Mouse (Mus musculus): Measurements from ENCODE around the gene Cenpf. TPM values are rescaled to one million over a fixed set of nuclear protein-coding genes. Genes with fewer than 3 reads are reported as not detected.
A peak's percentile ranks its signal among the peaks of the same experiment; 100 is the strongest.

Gene Cenpf
- polyA plus RNA-seq, 1 experiment from 2014 or later, result 89.3 TPM

DNA sequence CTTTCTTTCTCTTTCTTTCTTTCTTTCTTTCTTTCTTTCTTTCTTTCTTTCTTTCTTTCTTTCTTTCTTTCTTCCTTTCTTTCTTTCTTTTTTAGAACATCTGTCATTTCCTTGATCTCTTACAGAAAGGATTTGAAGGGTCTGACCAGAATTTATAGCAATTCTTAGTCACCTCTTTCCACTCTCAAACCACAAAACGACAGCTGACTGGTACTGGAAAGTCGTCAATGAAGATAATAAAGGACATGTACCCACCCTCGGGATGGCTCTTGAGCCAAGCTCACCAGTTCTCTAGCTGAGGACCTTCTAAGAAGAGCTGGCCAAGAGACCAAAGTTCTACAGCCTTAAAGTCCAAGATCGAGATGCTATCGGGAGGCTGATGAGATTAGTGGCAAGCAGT, 30.7 kb upstream of the Cenpf start:
- Histone ChIP-seq H3K36me3 (ENCODE audit: control insufficient read depth, insufficient read depth, low read length) (no peaks in the 10 kb centered on the region), H3K9me3 (ENCODE audit: control insufficient read depth, low read depth, low read length) (no peaks in the 10 kb centered on the region), H3K4me1 (ENCODE audit: control insufficient read depth, insufficient read depth, low read length) (0 out of 2 replicates have a peak, but pooled peaks cover 3% of the 10 kb centered on the region), H3K9ac (replicated peaks; ENCODE audit: low read depth, low read length) (no peak overlapping the region), H3K27me3 (ENCODE audit: control insufficient read depth, insufficient read depth, low read length) (no peaks in the 10 kb centered on the region), H3K4me3 (ENCODE audit: low read depth, low read length) (no peak overlapping the region), H3K27ac (ENCODE audit: low read length) (no peak overlapping the region), H3K4me2 (replicated peaks; ENCODE audit: low read depth, low read length) (no peak overlapping the region)
- WGBS, result 81% methylated on average over 5 of the region's 5 CpGs
- no peak for ATAC-seq (ENCODE audit: insufficient number of reproducible peaks, insufficient read depth, low FRiP score, low read depth)

DNA sequence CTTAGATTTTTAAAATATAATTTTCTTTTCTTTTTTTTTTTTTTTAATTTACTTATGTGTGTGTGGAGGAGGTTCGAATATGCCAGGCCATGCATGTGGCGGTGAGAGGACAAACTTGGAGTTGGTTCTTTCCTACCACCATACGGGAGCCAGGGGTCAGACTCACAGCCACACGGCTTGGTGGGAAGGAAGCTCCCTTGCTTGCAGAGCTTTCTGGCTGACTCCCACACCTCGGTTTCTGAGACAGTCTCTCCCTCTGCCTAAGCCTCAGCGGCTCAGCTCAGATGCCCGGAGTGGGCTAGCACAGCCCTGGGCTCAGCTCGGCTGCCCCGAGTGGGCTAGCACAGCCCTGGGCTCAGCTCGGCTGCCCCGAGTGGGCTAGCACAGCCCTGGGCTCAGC, 29.7 kb upstream of the Cenpf start:
- no peak overlapping the region for H3K4me3 ChIP-seq (ENCODE audit: low read depth, low read length)
- ATAC-seq (ENCODE audit: insufficient number of reproducible peaks, insufficient read depth, low FRiP score, low read depth), result no peak
- no peaks in the 10 kb centered on the region for H3K27me3 ChIP-seq (ENCODE audit: control insufficient read depth, insufficient read depth, low read length)
- WGBS, result 89% methylated on average over 11 of the region's 11 CpGs
- no peak overlapping the region for H3K27ac ChIP-seq (ENCODE audit: low read length)
- H3K9ac ChIP-seq (replicated peaks; ENCODE audit: low read depth, low read length), result no peak overlapping the region
- H3K4me1 ChIP-seq (ENCODE audit: control insufficient read depth, insufficient read depth, low read length), result 0 out of 2 replicates have a peak, but pooled peaks cover 3% of the 10 kb centered on the region
- H3K4me2 ChIP-seq (replicated peaks; ENCODE audit: low read depth, low read length), result no peak overlapping the region
- no peaks in the 10 kb centered on the region for H3K9me3 ChIP-seq (ENCODE audit: control insufficient read depth, low read depth, low read length)
- H3K36me3 ChIP-seq (ENCODE audit: control insufficient read depth, insufficient read depth, low read length), result no peaks in the 10 kb centered on the region

DNA sequence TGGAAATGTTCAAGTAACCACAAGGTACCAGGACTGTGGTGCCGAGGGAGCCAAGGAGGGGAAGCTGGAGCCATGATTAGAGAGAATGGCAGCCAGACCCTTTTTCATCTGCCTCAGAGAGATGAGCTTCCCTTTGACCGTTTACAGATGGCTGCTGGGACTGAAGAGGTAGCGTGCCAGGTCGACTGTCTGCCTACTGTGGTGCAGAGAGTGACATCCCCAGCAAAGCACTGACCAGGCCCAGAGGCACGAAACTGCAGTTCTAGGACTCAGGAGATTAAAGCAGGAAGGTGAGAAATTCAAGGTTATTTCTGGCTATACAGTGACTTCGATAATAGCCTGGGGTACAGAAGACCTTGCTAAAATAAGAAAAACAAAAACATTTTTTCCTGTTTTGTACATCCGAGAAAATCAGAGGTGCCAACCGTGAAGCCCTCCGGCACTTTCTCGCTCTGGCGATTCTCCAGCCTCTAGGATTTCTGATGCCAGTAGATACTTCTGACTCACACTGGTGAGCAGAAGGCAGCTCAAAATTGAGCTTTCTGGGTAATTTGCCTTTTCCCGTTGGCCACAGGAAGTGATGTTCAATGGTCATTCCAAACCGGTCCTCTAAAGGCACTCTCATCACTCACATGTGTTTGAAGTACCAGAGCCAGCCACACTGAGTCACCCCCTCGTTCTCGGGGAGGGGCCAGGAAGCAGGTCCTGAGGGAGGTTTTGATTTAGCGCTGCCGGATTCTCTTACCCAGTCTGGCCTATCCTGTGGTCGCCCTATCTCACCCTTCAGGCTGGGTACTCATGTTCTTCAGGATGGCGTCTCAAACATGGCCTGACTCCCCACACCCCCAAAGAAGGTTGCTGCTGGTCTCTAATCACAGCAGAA, 28.3 kb upstream of the Cenpf start:
- Histone ChIP-seq H3K4me1 (ENCODE audit: control insufficient read depth, insufficient read depth, low read length) (0 out of 2 replicates have a peak, but pooled peaks cover 3% of the 10 kb centered on the region), H3K27me3 (ENCODE audit: control insufficient read depth, insufficient read depth, low read length) (no peaks in the 10 kb centered on the region), H3K36me3 (ENCODE audit: control insufficient read depth, insufficient read depth, low read length) (no peaks in the 10 kb centered on the region), H3K4me3 (ENCODE audit: low read depth, low read length) (no peak overlapping the region), H3K4me2 (replicated peaks; ENCODE audit: low read depth, low read length) (no peak overlapping the region), H3K9me3 (ENCODE audit: control insufficient read depth, low read depth, low read length) (no peaks in the 10 kb centered on the region), H3K9ac (replicated peaks; ENCODE audit: low read depth, low read length) (no peak overlapping the region), H3K27ac (ENCODE audit: low read length) (no peak overlapping the region)
- WGBS, result 57% methylated on average over 19 of the region's 19 CpGs
- no peak for ATAC-seq (ENCODE audit: insufficient number of reproducible peaks, insufficient read depth, low FRiP score, low read depth)

DNA sequence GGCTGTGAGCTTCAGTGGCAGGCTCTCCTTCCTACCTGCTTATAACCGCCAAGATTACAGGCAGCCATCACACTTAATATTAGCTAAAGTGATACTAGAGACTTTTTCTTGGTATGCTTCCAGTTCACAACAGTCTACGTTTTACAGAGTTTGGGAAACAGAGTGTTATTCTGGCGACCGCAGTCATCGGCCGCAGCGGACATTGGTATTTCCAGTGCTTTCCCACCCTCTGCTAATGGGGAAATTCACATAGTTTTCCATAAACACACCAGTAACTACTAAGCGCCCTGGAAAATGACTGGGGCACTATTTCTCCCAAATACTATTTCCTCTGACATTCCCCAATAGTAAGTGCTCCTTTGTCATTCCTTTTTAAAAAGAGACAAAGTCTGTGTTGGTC, 21.1 kb upstream of the Cenpf start:
- Histone ChIP-seq H3K27ac (ENCODE audit: low read length) (no peak overlapping the region; the same call in 1 of the 2 replicates), H3K4me1 (ENCODE audit: control insufficient read depth, insufficient read depth, low read length) (no peaks in the 10 kb centered on the region), H3K9me3 (ENCODE audit: control insufficient read depth, low read depth, low read length) (no peaks in the 10 kb centered on the region), H3K9ac (replicated peaks; ENCODE audit: low read depth, low read length) (no peak overlapping the region), H3K36me3 (ENCODE audit: control insufficient read depth, insufficient read depth, low read length) (no peaks in the 10 kb centered on the region), H3K27me3 (ENCODE audit: control insufficient read depth, insufficient read depth, low read length) (no peaks in the 10 kb centered on the region), H3K4me2 (replicated peaks; ENCODE audit: low read depth, low read length) (no peak overlapping the region), H3K4me3 (ENCODE audit: low read depth, low read length) (no peak overlapping the region)
- WGBS, result 63% methylated on average over 8 of the region's 8 CpGs
- ATAC-seq (ENCODE audit: insufficient number of reproducible peaks, insufficient read depth, low FRiP score, low read depth), result no peak

DNA sequence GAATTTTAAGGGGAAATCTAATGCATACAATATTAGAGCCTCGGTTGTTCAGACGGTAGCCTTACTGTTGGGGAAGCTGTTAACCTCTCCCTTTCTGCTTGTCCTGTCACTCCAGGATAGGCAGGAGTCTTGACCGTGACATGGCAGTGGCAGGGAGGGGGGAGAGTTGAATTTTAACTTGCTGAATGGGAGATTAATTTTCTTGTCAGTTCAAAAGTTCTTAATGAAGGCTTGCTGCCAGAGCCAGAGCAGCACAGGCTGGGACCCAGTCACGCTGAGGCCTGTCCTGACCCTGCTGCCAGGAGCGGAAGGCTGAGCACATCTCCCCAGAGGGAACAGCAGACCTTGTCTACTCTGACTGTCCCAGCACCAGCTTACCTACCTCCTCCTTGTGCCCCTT, 19.5 kb upstream of the Cenpf start:
- 0 out of 2 replicates have a peak, but pooled peaks have one; percentile 42 for ATAC-seq (ENCODE audit: insufficient number of reproducible peaks, insufficient read depth, low FRiP score, low read depth)
- no peak overlapping the region for H3K9ac ChIP-seq (replicated peaks; ENCODE audit: low read depth, low read length)
- no peak overlapping the region for H3K4me2 ChIP-seq (replicated peaks; ENCODE audit: low read depth, low read length)
- H3K27me3 ChIP-seq (ENCODE audit: control insufficient read depth, insufficient read depth, low read length), result no peaks in the 10 kb centered on the region
- H3K27ac ChIP-seq (ENCODE audit: low read length), result peak overlapping the region; percentile 55; the same call in 1 of the 2 replicates
- WGBS, result 24% methylated on average over 5 of the region's 5 CpGs
- no peaks in the 10 kb centered on the region for H3K36me3 ChIP-seq (ENCODE audit: control insufficient read depth, insufficient read depth, low read length)
- no peaks in the 10 kb centered on the region for H3K4me1 ChIP-seq (ENCODE audit: control insufficient read depth, insufficient read depth, low read length)
- H3K9me3 ChIP-seq (ENCODE audit: control insufficient read depth, low read depth, low read length), result no peaks in the 10 kb centered on the region
- H3K4me3 ChIP-seq (ENCODE audit: low read depth, low read length), result no peak overlapping the region

DNA sequence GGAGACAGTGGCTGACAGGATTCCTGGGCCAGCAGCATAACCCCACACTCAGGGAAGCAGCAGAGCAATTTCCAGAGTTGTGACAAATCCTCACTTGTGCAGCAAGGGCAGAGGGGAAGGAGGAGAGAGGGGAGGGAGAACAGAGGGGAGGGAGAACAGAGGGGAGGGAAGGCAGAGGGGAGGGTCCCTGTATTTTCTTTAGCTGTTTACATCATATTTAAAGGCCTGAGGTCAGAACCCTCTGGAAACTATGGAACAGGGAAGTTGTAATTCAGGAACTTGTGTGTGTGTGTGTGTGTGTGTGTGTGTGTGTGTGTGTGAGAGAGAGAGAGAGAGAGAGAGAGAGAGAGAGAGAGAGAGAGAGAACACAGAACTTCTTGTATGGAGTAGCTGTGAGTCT, 19.1 kb upstream of the Cenpf start:
- no peak for ATAC-seq (ENCODE audit: insufficient number of reproducible peaks, insufficient read depth, low FRiP score, low read depth)
- H3K4me3 ChIP-seq (ENCODE audit: low read depth, low read length), result no peak overlapping the region
- H3K4me1 ChIP-seq (ENCODE audit: control insufficient read depth, insufficient read depth, low read length), result no peaks in the 10 kb centered on the region
- peak overlapping the region; percentile 58; the same call in 1 of the 2 replicates for H3K27ac ChIP-seq (ENCODE audit: low read length)
- H3K9ac ChIP-seq (replicated peaks; ENCODE audit: low read depth, low read length), result no peak overlapping the region
- H3K4me2 ChIP-seq (replicated peaks; ENCODE audit: low read depth, low read length), result no peak overlapping the region
- no peaks in the 10 kb centered on the region for H3K27me3 ChIP-seq (ENCODE audit: control insufficient read depth, insufficient read depth, low read length)
- H3K9me3 ChIP-seq (ENCODE audit: control insufficient read depth, low read depth, low read length), result no peaks in the 10 kb centered on the region
- no peaks in the 10 kb centered on the region for H3K36me3 ChIP-seq (ENCODE audit: control insufficient read depth, insufficient read depth, low read length)

DNA sequence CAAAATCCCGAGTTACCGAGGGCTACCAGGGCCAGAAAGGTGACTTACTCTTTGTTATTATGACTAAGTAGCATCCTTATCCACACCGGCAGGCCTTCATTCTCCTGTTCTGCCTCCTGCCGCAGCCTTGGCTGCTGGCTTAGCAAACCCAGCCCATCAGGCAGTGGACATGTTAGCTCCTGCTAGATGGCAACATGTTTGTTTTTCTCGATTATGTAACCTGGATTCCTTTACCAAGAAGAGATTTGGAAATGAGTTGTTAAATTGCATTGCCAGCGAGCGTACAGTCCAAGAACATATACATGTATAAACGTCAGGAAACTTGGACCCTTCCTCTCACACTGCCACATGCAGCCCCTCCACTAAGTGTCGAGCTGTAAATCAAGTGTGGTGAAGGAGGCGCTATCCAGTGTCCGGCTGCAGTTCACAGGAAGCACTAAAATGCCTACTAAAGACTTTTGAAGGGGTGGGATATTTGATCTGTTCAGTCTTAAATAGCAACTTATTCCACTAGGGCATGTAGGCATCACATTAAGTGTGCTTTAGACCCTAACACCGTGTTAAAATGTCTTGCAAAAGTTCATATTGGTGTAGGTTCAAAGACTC, 18.3 kb upstream of the Cenpf start:
- Histone ChIP-seq H3K36me3 (ENCODE audit: control insufficient read depth, insufficient read depth, low read length) (no peaks in the 10 kb centered on the region), H3K4me1 (ENCODE audit: control insufficient read depth, insufficient read depth, low read length) (no peaks in the 10 kb centered on the region), H3K9me3 (ENCODE audit: control insufficient read depth, low read depth, low read length) (no peaks in the 10 kb centered on the region), H3K4me2 (replicated peaks; ENCODE audit: low read depth, low read length) (no peak overlapping the region), H3K27me3 (ENCODE audit: control insufficient read depth, insufficient read depth, low read length) (no peaks in the 10 kb centered on the region), H3K4me3 (ENCODE audit: low read depth, low read length) (no peak overlapping the region), H3K9ac (replicated peaks; ENCODE audit: low read depth, low read length) (no peak overlapping the region), H3K27ac (ENCODE audit: low read length) (no peak overlapping the region; the same call in 1 of the 2 replicates)
- ATAC-seq (ENCODE audit: insufficient number of reproducible peaks, insufficient read depth, low FRiP score, low read depth), result no peak
- 50% methylated on average over 12 of the region's 12 CpGs for WGBS

DNA sequence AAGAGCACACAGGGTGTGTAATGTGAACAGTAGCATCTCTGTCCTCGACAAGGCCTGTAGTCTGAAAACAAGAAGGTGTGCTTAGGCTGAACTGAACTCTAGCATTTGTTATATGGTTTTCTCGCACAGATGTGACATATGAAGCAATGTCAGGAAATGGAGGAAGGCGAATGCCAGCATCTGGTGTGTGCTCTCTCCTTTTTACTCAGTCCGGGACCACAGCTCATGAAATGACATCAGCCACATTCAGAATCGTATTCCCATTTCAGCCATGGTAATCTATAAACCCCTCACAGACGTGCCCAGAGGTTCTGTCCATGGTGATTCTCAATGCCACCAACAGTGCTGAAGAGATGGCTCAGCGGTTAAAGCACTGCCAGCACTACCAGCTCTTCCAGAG, 15.7 kb upstream of the Cenpf start:
- H3K27me3 ChIP-seq (ENCODE audit: control insufficient read depth, insufficient read depth, low read length), result no peaks in the 10 kb centered on the region
- H3K27ac ChIP-seq (ENCODE audit: low read length), result no peak overlapping the region
- 76% methylated on average over 7 of the region's 7 CpGs for WGBS
- H3K9ac ChIP-seq (replicated peaks; ENCODE audit: low read depth, low read length), result no peak overlapping the region
- H3K9me3 ChIP-seq (ENCODE audit: control insufficient read depth, low read depth, low read length), result no peaks in the 10 kb centered on the region
- H3K4me2 ChIP-seq (replicated peaks; ENCODE audit: low read depth, low read length), result no peak overlapping the region
- H3K4me1 ChIP-seq (ENCODE audit: control insufficient read depth, insufficient read depth, low read length), result no peaks in the 10 kb centered on the region
- no peak for ATAC-seq (ENCODE audit: insufficient number of reproducible peaks, insufficient read depth, low FRiP score, low read depth)
- H3K4me3 ChIP-seq (ENCODE audit: low read depth, low read length), result no peak overlapping the region
- H3K36me3 ChIP-seq (ENCODE audit: control insufficient read depth, insufficient read depth, low read length), result no peaks in the 10 kb centered on the region
